In the genomic region with DNA sequence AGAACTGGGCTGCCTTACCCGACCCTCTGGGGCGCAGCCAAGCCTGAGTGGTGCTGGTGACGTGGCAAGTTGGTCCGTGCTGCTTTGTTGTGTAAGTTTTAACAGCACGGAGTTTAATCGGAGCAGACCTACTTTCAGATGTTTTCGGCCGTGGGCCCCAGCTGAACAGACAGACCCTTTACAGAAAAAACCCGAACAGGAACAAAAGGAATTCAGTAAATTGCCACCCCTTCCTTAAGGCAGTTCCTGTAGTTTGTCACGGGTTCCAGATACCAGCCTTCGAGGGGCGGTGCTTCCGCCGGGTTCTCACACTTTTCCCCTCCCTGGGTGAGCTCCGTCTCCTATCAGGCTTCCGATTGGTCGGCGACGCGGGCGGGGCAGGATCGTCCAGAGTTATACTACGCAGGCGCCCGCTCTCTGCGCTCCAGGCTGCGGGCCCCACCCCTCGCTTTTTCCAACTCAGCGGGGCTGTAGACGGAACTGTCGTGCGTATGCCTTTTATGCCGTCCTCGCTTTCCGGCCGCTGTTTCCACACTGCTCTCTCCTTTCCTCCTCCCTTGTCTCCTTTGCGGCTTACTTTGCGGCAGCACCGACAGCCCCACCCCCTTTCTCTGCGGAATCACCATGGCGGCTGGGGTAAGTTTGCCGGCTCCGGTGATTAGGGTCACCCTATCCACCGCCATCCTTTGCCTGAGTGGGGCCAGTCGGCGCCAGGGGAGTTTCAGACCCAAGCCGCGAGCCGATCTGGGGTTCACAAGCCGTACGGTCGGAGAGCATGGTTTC, we compare ENCODE assay signal across 1 mouse cellular context.
TF ChIP-seq lines count a peak whose summit lies in the region.

Gene Eef1g (plus strand): TSS at position 452 of the 783 bp plus-strand sequence.

TF ChIP-seq in MEL, 35 proteins besides CTCF, POLR2A, EP300 and RAD21 (continued from another document):
- TF ChIP-seq TAL1 (IDR thresholded peaks at IDR 0.05; ENCODE audit: low read length) (no peak), TCF12 (IDR thresholded peaks at IDR 0.05; ENCODE audit: low read depth, low read length) (peak; percentile 78), MAX (IDR thresholded peaks at IDR 0.05; ENCODE audit: low read length) (peak; percentile 56; the same call in 1 of the 2 replicates), ETS1 (IDR thresholded peaks at IDR 0.05; ENCODE audit: low read depth, low read length) (peak; percentile 35), UBTF (IDR thresholded peaks at IDR 0.05; ENCODE audit: borderline replicate concordance, insufficient read depth, low read depth, low read length) (no peak), ZNF384 (IDR thresholded peaks at IDR 0.05; ENCODE audit: low read depth, low read length) (no peak), MAFK (IDR thresholded peaks at IDR 0.05; ENCODE audit: borderline replicate concordance, low read depth, low read length) (no peak), HCFC1 (IDR thresholded peaks at IDR 0.05; ENCODE audit: low read depth, low read length) (peak; percentile 88), ZMIZ1 (IDR thresholded peaks at IDR 0.05; ENCODE audit: low read depth, low read length) (peak; percentile 75), USF2 (IDR thresholded peaks at IDR 0.05; ENCODE audit: borderline replicate concordance in 1 of 2, insufficient read depth in 1 of 2, low read depth in 1 of 2, low read length in 2 of 2) (no peak), SIN3A (IDR thresholded peaks at IDR 0.05; ENCODE audit: low read length) (peak; percentile 74), NELFE (IDR thresholded peaks at IDR 0.05; ENCODE audit: low read depth, low read length) (peak; percentile 86), USF1 (IDR thresholded peaks at IDR 0.05; ENCODE audit: low read depth, low read length) (peak; percentile 79), TBP (IDR thresholded peaks at IDR 0.05; ENCODE audit: low read depth, low read length) (peak; percentile 93)
TF ChIP-seq in MEL: peak in this region for 19.
